Mouse (Mus musculus) neural tube, embryonic 10.5 days (tissue): ENCODE data around the gene 2010111I01Rik.
"Not testable (repeated sequence)": the region's sequence is repeated elsewhere in the genome, so short reads cannot be mapped to it uniquely, and the experiment has no call there.

Experiments used
- DNase-seq: peaks from one replicate; pipeline ENCODE4 v3.0.0-alpha.2; 2017; ENCODE audit warnings: low spot score; ENCODE audit errors: extremely low spot score

Gene 2010111I01Rik

DNA sequence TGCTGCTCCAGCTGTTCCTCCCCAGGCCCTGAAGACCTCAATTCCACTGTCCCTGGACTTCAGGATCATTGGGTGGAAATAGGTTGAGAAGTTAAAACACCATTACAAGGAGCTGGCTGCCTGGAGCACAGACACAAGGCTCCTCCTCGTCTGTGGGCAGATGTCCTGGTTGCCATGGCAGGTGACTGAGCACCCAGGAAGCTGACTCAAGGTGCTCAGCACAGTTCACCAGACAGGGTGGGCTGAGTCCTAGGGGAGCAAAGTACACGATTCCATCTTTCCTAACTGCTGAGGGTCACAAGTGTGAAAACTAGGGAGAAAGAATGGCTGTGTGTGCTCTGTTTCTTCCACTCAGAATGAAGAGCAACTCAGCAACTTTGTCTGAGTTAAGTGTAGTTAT lies 346.5 kb downstream of the 2010111I01Rik start:
- DNase-seq, result no peak

DNA sequence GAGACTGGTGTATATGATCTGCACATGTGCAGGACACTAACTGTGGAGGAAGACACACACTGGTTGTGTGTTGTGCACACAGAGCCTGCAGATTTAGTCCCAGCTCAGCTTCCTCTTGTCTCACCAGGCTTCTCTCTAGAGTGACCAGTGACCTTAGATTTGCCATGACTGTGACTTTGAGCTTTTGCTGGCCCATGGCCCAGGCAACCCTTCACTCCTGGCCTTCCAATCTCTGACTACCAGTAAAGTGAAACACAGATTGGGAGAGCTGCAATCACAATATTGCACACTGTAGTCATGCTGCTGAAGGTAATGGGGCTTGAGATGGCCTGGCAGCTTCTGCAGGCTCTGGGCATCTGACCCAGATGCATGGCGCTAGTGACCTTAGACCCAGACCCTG lies 348.6 kb downstream of the 2010111I01Rik start:
- no peak for DNase-seq

- DNase-seq, result no peak
Observed at GRCm38 (mm10) chr13:63313748-63314607, 349.3 kb downstream of the 2010111I01Rik start.

DNA sequence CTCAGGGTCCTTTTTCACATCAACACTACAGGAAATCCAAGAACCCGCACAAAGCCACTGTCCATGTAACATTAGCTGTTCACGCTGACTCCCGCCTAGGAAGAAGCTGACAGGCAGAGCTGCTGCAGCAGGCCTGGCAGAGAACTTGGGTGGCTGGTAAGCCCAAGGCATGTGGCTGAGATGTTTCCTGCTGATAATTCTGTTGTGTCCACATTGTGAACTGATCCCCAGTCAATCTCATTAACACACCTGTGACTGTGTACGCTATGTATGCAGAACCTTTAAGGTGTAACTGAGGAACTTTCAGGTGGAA lies 349.9 kb downstream of the 2010111I01Rik start:
- no peak for DNase-seq

DNA sequence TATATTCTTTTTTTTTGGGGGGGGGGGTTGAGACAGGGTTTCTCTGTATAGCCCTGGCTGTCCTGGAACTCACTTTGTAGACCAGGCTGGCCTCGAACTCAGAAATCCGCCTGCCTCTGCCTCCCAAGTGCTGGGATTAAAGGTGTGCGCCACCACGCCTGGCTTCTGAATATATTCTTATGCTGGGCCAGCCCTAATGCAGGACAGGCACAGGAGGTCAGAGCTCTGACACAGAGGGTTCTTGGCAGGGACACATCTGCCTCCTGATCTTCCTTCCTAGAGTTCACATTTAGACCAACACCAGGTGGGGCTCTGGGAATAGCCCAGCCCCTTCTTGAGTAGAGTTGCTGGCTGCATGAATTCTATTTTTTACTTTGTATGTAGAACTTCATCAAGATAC lies 350.4 kb downstream of the 2010111I01Rik start:
- not testable (repeated sequence) for DNase-seq

GRCm38 (mm10) chr13:63315777-63316176 lies 351.1 kb downstream of the 2010111I01Rik start:
- no peak for DNase-seq

DNA sequence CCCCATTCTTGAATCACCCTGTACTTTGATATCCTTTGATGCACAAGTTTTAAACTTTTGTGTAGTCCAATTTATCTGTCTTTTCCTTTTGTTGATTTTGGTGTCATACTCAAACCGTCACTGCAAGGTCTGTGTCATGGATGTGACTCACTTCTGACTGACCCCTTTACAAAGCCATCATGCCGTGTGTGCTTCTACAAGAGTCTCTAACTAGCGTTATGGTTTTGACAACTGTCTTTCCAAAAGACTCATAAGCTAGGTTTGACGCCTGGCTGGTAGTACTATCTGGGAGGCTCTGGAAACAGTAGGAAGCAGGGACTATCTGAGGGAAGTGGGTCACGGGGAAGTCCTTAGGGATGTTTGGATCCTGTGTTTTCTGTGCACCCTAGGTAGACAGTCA lies 351.7 kb downstream of the 2010111I01Rik start:
- DNase-seq, result no peak

- no peak for DNase-seq
Observed at GRCm38 (mm10) chr13:63317681-63318104, 353.0 kb downstream of the 2010111I01Rik start.

- DNase-seq, result no peak
Observed at GRCm38 (mm10) chr13:63319814-63320213, 355.1 kb downstream of the 2010111I01Rik start.

GRCm38 (mm10) chr13:63321689-63322088 lies 357.0 kb downstream of the 2010111I01Rik start:
- DNase-seq, result no peak

DNA sequence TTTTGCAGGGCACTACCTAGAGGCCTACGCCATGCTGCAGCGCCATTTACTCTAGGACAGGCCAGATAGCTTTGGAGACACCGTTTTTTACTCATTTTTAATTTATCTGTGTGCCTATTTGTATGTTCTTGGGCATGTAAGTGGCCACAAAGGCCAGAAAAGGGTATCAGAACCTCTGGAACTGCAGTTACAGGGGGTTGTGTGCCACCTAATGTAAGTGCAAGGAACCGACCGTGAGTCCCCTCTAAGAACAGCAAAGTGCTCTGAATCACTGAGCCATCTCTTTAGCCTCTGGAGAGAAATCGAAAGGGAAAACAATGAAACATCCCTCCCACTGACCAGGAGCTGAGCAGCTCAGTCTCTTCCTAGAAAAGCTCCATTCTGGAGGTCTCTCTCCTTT lies 358.1 kb downstream of the 2010111I01Rik start:
- no peak for DNase-seq

GRCm38 (mm10) chr13:63323286-63324075 lies 358.8 kb downstream of the 2010111I01Rik start:
- no peak for DNase-seq

DNA sequence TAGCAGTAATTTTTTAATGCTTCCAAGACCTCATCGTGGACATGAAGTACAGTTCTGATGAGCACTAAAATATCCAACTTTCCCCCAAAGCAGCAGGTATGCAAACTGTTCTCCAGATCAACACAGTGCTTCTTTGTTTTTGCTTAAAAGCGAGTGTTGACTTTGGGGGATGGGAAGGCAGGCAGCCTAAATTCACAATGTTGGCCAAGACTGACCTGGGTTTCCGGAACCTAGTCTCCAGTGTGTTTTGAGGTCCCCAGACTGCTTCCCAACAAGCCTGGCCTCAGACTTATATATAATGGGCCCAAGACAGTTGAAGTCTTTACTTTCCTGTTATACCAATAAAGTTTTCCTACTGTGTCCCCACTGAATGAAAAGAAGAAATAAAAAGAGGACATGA lies 359.6 kb downstream of the 2010111I01Rik start:
- DNase-seq, result no peak

- no peak for DNase-seq
Observed at GRCm38 (mm10) chr13:63324978-63325848, 360.5 kb downstream of the 2010111I01Rik start.

DNA sequence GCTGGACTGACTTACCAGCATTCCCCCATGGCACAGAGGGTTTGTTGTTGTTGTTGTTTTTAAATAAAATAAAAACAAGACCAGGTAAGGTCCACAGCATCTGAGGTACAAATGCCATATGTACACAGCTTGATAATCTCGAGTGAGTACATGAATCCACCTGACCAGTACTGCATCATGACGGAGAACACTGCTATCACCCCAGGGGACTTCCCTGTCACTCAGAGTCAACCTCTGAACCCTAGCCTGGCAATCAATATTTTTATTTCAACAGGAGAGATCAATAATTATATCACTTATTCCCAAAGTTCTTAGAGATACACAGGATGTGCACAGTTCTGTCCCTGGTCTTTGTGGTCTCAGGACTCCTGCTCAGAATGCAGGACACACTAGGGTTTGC lies 361.3 kb downstream of the 2010111I01Rik start:
- no peak for DNase-seq

DNA sequence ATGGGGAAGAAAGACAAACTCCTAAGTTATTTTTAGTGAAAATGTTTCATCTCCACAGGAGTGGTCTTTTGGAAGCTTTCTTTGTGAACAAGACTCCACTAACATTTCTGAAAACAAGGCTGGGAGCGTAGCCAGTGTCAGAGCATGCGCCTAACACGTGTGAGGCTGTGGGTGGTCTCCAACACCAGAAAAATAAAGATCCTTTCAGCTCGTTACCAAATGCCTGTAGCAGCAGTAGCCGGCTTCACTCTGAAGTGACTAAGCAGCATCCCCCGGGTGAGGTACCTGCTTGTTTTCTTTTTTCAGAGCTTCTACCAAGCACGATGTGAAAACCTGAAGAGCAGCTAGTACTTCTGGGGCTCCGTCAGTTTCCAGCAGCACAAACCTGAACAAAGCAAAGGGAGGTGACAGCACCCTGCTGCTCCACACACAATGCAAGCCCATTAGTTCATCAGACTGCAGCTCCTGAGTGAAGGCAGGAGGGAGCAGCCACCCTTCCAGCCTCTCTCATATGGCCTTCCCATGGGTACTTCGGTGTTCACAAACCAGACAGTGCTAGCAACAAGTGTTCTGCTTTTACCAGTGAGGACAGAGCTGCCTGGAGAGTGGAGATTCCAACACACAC lies 365.7 kb downstream of the 2010111I01Rik start:
- no peak for DNase-seq

DNA sequence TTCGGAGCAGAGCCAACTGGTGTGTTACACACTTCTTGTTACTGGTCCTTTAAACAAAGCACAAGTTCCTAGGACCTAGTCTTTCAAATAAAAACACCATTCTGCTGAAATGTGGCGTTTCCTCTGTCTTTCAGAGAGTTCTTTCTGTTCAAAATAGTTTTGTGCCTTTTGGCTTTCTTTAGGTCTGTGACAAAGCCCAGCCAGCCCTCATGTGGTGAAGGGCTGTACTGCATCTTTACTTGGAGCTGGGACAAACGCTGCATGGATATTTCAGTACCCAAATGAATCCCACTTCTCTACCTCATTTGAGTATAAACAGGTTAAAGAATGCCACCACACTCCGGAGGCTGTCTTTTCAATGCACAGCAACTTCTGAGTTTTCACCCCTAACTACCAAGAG lies 366.7 kb downstream of the 2010111I01Rik start:
- DNase-seq, result peak; percentile 74

DNA sequence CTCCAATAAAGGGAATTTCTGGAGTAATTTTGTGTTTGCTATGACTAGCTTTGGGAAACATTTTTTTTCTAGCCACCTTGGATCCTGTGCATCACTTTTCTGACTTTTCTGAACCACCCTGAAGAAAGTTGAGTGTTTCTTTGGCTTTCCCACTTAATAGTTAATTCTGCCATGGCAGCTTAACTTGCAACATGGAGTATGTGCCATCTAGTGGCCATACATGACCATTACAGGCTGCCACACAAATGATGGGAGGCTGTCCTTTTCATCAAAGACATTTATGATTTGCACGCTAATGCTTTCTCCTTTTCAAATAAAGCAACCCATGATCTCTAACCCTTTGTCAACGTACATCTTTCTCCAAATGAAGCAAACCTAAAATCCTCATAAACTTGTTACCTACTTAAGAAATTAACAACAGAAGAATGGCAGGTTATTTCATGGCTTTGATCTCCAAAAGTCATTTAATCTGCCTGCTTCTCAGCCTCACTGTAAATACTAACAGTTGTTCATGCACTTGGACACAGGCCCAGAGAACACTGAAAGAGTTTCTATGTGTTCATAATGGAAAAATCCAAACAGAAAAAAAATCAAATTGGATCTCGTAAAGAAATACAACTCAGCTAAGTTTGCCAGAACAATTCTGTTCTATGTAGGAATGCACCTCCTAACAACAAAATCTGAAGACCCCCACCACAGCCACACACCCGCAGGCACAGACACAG lies 368.0 kb downstream of the 2010111I01Rik start:
- DNase-seq, result peak; percentile 50

DNA sequence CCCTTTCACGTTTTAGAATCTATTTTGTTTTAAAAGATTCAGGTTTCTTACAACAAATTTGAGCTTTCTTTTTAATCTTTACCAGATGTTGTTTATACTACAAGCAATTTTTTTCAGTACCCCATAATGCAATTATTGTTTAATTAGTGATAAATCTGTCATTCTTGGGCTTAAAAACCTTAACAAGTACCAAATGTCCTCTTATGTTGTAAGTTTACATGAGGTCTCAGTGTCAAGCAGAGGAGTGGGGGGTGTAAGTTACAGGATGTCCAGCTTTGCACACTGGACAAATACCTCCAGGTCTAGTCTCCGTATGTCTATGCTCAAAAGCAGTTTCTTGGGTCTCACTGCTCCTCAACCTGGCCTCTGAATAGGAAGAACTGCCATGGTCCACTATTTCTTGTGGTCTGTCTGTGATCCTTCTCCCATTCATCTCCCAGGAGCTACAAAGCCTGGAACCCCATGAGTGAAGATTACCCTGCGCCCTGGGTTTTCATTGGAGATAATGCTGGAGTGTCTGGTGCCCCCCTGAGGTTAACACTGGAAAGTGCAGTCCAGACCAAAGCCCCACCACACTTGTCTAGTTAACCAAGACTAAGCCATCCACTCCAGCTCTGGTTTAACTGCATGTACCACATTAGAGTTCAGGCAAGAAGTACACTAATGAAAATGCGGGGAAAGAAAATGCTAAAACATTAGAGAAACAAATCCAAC lies 370.9 kb downstream of the 2010111I01Rik start:
- peak; percentile 53 for DNase-seq

GRCm38 (mm10) chr13:63336335-63336734 lies 371.6 kb downstream of the 2010111I01Rik start:
- DNase-seq, result no peak
